Comparison of ENCODE assay signal across 13 mouse cellular contexts in the genomic region with DNA sequence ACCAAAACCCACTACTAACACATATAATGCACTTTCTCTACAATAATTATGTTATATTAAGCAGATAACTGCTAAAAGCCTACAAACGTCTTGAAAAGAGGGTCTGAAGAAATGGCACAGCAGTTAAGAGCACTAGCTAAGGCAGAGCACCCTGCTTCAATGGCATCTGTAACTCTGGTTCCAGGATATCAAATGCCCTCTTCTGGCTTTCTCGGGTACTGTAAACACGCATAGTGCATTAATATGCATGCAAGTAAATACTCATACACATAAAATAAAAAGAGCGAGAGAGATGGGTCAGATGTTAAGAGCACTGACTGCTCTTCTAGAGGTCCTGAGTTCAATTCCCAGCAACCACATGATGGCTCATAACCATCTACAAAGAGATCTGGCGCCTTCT. TPM values are rescaled to one million over a fixed set of nuclear protein-coding genes. Genes with fewer than 3 reads are reported as not detected.
DNase-seq lines count a peak whose midpoint lies in the region; ATAC-seq and TF ChIP-seq lines count a peak whose summit lies in the region.
"Had no signal": no experiment of that assay in that cellular context is flagged by ENCODE, and none has a peak within 500 bp of the region (broad histone marks: within the 10 kb centered on the region; RNA-seq: fewer than 3 reads in every experiment).

No protein-coding gene starts in this region.

- ATAC-seq in embryonic facial prominence, embryonic 11.5 days (replicated peaks; ENCODE audit: insufficient number of reproducible peaks, low FRiP score, low TSS enrichment, low read depth) = no peak
- ATAC-seq in liver, embryonic 14.5 days (ENCODE audit: insufficient read depth) = no peak
- ATAC-seq in megakaryocyte-erythroid progenitor cell, adult 5-6 weeks (replicated peaks; ENCODE audit: low FRiP score, low TSS enrichment, poor library complexity, severe bottlenecking) = 0 out of 2 replicates have a peak, but pooled peaks have one; percentile 61
- ATAC-seq in monocyte, adult 5-6 weeks (replicated peaks; ENCODE audit: insufficient number of reproducible peaks, low FRiP score, low TSS enrichment, poor library complexity, severe bottlenecking) = no peak

- peak; percentile 37 for TF ChIP-seq CTCF in liver, embryonic 14.5 days (IDR thresholded peaks at IDR 0.05; ENCODE audit: low read depth)

- TF ChIP-seq EP300 in liver, embryonic 14.5 days (IDR thresholded peaks at IDR 0.05; ENCODE audit: low read depth) = no peak

- H3K27me3 ChIP-seq in embryonic facial prominence, embryonic 11.5 days (ENCODE audit: control insufficient read depth, insufficient read depth, low read length) = no peaks in the 10 kb centered on the region
- H3K27me3 ChIP-seq in embryonic facial prominence, embryonic 10.5 days (replicated peaks; ENCODE audit: low read depth, poor library complexity, severe bottlenecking) = no peaks in the 10 kb centered on the region
- no peaks in the 10 kb centered on the region for H3K27me3 ChIP-seq in liver, embryonic 14.5 days (ENCODE audit: control insufficient read depth, insufficient read depth, low read length)

- H3K4me2 ChIP-seq in embryonic facial prominence, embryonic 11.5 days (ENCODE audit: low read depth, low read length) = no peak overlapping the region
- H3K4me2 ChIP-seq in liver, embryonic 14.5 days (ENCODE audit: low read depth) = no peak overlapping the region
- H3K4me2 ChIP-seq: hindbrain, embryonic 14.5 days; midbrain, embryonic 11.5 days had no signal

- DNase-seq in embryonic facial prominence, embryonic 11.5 days (ENCODE audit: low spot score) = peak; percentile 37
- DNase-seq in embryonic facial prominence, embryonic 10.5 days (ENCODE audit: low spot score) = no peak
- no peak for DNase-seq in liver, embryonic 14.5 days (ENCODE audit: low read depth in 3 of 3, low spot score in 3 of 3)
- no peak for DNase-seq in liver
- peak; percentile 24 for DNase-seq in MEL-GATA-1-ER (ENCODE audit: extremely low read depth, low read depth)
- no peak for DNase-seq in kidney, adult 18-20 months
- DNase-seq: adrenal gland, postnatal 14 days; cerebellum, adult 9-11 months had no signal

- no peak overlapping the region for H3K9ac ChIP-seq in embryonic facial prominence, embryonic 11.5 days (replicated peaks; ENCODE audit: low read length)
- no peak overlapping the region for H3K9ac ChIP-seq in liver, embryonic 14.5 days (replicated peaks)
- H3K9ac ChIP-seq: hindbrain, embryonic 14.5 days had no signal

- H3K36me3 ChIP-seq in embryonic facial prominence, embryonic 11.5 days (replicated peaks; ENCODE audit: control insufficient read depth, insufficient read depth, low read depth, low read length) = peaks cover 4% of the 10 kb centered on the region
- peaks cover 25% of the 10 kb centered on the region for H3K36me3 ChIP-seq in embryonic facial prominence, embryonic 10.5 days (replicated peaks)
- no peaks in the 10 kb centered on the region; the same call in 1 of the 2 replicates for H3K36me3 ChIP-seq in liver, embryonic 14.5 days (replicated peaks; ENCODE audit: control insufficient read depth, insufficient read depth, low read depth)

- H3K27ac ChIP-seq in embryonic facial prominence, embryonic 11.5 days (replicated peaks; ENCODE audit: low read depth, low read length) = no peak overlapping the region
- no peak overlapping the region for H3K27ac ChIP-seq in embryonic facial prominence, embryonic 10.5 days (replicated peaks)
- no peak overlapping the region for H3K27ac ChIP-seq in liver, embryonic 14.5 days
- H3K27ac ChIP-seq: forebrain, embryonic 10.5 days; hindbrain, embryonic 14.5 days had no signal

- no peak overlapping the region for H3K4me3 ChIP-seq in embryonic facial prominence, embryonic 11.5 days (ENCODE audit: low read depth, low read length)
- H3K4me3 ChIP-seq in embryonic facial prominence, embryonic 10.5 days = no peak overlapping the region
- H3K4me3 ChIP-seq in liver, embryonic 14.5 days (ENCODE audit: insufficient read depth in 1 of 2, low read depth in 2 of 2, low read length in 2 of 2) = no peak overlapping the region
- H3K4me3 ChIP-seq: forebrain, embryonic 10.5 days had no signal

- no peaks in the 10 kb centered on the region for H3K9me3 ChIP-seq in embryonic facial prominence, embryonic 11.5 days (replicated peaks; ENCODE audit: control insufficient read depth, low read length)
- no peaks in the 10 kb centered on the region for H3K9me3 ChIP-seq in embryonic facial prominence, embryonic 10.5 days
- H3K9me3 ChIP-seq in liver, embryonic 14.5 days (ENCODE audit: control insufficient read depth, low read length) = no peaks in the 10 kb centered on the region
- H3K9me3 ChIP-seq: forebrain, embryonic 10.5 days had no signal

- 82% methylated on average over 5 of the region's 5 CpGs for WGBS in embryonic facial prominence, embryonic 11.5 days
- 87% methylated on average over 5 of the region's 5 CpGs for WGBS in embryonic facial prominence, embryonic 10.5 days
- 73% methylated on average over 5 of the region's 5 CpGs for WGBS in liver, embryonic 14.5 days (ENCODE audit: insufficient replicate concordance)

- H3K4me1 ChIP-seq in embryonic facial prominence, embryonic 11.5 days (ENCODE audit: control insufficient read depth, insufficient read depth, low read length) = no peaks in the 10 kb centered on the region
- no peaks in the 10 kb centered on the region for H3K4me1 ChIP-seq in embryonic facial prominence, embryonic 10.5 days
- peaks cover 0 to 2% of the 10 kb centered on the region in 2 experiments; a peak in 1 of 4 replicates for H3K4me1 ChIP-seq in liver, embryonic 14.5 days (replicated peaks; ENCODE audit: control insufficient read depth in 2 of 2, insufficient read depth in 2 of 2, low read length in 1 of 2)
- H3K4me1 ChIP-seq: forebrain, embryonic 10.5 days had no signal

RNA-seq across cellular contexts. Expression of a gene that starts 17.0 kb away (rescaled TPM):
- polyA plus RNA-seq in embryonic facial prominence, embryonic 11.5 days (2014; fragmentation: Nextera tagmentation; extraction: Ambion mirVana) = 204 and 230 TPM in 2 replicates
- 160 and 169 TPM in 2 replicates for polyA plus RNA-seq in embryonic facial prominence, embryonic 10.5 days (2016; fragmentation: Nextera tagmentation; extraction: Ambion mirVana)
- 11.8 and 12.1 TPM in 2 replicates for polyA plus RNA-seq in liver, embryonic 14.5 days (2012; rRNA removed)
- 8.8 and 10.7 TPM in 2 replicates for polyA plus RNA-seq in liver, embryonic 14.5 days (2014; fragmentation: Nextera tagmentation; extraction: Ambion mirVana)
- total RNA-seq in megakaryocyte-erythroid progenitor cell, adult 5-6 weeks (2014; fragmentation: Nextera tagmentation) = 118 and 133 TPM in 2 replicates
- 47.3 and 57.1 TPM in 2 replicates for total RNA-seq in megakaryocyte-erythroid progenitor cell, adult 5-6 weeks (2017)
- 33.0 to 73.0 TPM (median 36.9 TPM) in 3 replicates for total RNA-seq in monocyte, adult 5-6 weeks (2017)

Comparison
In these comparisons a context has a peak if more than half of its experiments do, and no peak if none do; other contexts are left out.
1. DNase-seq: peak in embryonic facial prominence, embryonic 11.5 days (single experiment) and MEL-GATA-1-ER (single experiment); none in embryonic facial prominence, embryonic 10.5 days (single experiment), liver, embryonic 14.5 days (0 of 3), liver (single experiment) and kidney, adult 18-20 months (single experiment).
2. RNA of a gene that starts 17.0 kb away (polyA plus RNA-seq): 204 to 230 TPM in embryonic facial prominence, embryonic 11.5 days and 160 to 169 TPM in embryonic facial prominence, embryonic 10.5 days; 8.8 to 12.1 TPM in liver, embryonic 14.5 days; every median in the first group is over 10 times any median in the second.